Mouse (Mus musculus) E14TG2a.4 (cell line): ENCODE measurements around the gene Rcsd1.

Source experiments
- CTCF ChIP-seq: conservative IDR thresholded peaks from 2 replicates; pipeline ENCODE4 v1.5.1; 2014; ENCODE audit warnings: low read length
- POU5F1 ChIP-seq: IDR thresholded peaks from 2 replicates; pipeline ENCODE4 v1.6.1; 2014; ENCODE audit warnings: low read length, borderline replicate concordance

DNA sequence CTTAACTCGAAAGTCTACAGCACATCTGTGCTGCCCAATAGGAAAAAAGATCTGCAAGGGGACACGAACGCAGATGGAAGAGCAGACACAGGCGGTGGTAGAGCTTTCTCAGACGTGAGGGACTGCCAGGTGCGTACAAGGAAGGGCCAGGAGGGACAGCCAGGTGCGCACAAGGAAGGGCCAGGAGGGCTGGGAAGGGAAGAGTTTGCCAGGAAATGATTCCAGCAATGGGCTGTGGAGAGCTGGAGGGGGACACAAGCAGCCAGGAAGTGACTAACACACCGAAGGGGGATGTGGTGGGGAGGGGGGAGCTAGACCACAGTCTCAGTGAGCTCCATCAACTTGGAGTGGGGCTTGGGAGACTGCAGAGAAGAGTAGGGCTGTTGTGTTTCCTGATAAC, 79.6 kb downstream of the Rcsd1 start:
- TF ChIP-seq CTCF (no peak), POU5F1 (no peak)
